Mouse (Mus musculus) c-Kit-negative CD71-positive TER-119-positive erythroid progenitor cells, embryonic 14.5 days (primary cell): ENCODE data around the gene Card19.

ENCODE experiments used
- DNase-seq: peaks from one replicate; pipeline ENCODE4 v3.0.0-alpha.2; 2013; ENCODE audit warnings: low read depth, low spot score

Card19 gene

DNA sequence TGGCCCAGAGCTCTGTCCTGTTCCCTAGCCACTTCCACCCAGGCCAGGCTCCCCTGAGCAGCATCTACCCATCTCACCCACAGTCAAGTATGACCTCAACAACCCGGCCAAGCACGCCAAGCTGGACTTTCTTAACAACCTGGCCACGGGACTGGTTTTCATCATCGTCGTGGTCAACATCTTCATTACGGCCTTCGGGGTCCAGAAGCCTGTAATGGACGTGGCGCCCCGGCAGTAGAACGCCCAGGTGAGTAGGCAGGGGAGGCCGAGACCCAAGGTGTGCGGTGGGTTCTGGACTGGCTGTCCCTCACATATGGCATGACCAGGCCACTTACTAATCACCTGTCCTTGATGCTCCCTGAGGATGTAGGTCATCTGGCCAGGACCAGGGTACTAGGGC, 21.0 kb downstream of the Card19 start:
- no peak for DNase-seq

DNA sequence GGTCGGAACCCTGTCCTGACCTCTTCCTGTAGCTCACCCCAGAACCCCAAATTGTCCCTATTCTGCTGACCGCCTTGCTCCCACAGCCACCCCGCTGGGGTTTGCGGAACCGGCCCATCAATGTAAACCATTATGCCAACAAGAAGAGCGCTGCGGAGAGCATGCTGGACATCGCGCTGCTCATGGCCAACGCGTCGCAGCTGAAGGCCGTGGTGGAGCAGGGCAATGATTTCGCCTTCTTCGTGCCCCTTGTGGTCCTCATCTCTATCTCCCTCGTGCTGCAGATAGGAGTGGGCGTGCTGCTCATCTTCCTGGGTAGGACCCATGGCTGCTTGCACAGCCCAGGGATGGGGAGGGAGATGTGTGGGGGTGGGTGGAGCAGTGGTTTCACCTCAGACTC, 22.2 kb downstream of the Card19 start:
- no peak for DNase-seq

DNA sequence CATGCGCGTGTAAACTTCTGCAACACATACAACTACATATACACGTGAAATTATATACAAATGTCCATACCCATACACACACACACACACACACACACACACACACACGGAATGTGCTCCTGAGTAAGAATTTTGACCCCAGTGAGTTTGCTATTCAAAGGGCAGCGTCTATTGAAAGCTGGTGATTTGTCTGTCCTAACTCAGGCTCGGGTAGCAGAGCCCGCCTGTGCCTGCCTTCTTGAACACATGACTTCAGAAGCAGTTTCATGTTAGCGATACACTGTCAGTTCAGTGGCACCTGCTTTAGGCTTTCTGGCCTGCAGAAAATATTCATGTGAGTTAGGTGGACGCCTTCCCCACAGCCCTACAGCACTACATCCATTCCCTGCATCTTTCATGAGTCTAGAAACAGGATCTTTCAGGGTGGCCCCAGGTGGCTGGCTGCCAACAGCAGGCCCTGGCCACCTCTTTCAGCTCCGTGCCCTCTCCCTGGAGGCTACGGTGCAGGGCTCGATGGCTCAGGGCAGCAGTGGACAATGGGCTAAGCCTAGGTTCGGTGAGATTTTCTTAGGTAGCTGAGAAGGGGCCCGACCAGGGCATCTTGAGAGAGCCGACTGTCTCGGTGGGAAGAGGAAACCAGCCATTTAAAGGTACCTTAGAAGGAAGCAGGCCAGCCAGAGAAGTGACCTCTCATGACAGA, 23.5 kb downstream of the Card19 start:
- no peak for DNase-seq

DNA sequence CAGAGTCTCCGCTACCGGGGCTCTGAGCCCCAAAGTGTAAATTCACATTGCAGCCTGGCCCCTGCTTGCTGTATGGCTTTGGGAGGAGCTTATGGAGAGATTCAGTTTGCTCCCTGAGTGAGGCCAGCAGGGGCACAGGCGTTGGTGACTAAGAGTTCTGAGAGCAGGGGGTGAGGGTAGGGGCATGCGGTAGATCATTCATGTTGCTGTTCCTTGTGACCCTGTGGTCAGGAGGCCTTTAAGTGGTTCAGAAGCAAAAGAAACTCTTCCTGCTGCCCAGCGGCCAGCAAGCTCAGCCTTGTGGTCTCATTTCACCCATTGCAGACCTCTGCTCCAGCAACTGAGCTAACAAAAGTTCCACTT, 24.2 kb downstream of the Card19 start:
- no peak for DNase-seq

DNA sequence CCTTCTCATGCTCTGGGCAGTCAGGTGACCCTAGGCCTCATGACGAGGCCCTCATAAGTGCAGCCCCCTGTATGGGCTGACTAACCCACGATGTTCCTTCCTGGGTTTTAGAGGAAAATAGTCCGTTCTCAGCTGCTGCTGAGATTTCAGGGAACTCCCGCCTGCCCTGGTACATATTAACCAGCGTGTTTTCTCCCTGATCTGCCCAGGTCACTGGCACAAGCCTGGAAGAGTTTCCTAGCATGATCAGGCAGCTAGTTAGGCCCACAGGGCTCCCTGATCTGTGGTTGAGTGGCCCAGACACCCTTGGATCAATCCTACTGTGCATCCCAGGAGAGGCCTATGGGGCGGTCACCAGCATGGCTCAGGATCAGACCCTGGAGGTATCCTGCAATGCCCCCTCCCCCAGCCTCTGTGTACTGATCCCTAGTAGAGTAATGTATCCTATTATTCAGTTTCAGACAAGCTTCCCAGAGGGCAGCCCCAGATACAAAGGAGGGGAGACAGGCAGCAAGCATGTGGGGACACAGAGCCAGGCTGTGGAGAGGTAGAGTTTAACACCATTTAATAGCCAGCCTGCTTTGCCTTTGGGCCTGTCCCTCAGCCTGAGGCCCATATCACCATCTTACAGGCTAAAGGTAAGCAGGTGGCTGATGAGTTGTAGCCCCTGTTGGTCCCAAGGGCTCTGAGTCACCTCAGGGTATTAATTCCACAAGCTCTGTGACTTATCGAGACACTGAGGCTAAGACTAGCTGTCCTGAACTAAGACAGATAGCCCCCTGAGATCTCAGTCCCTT, 24.8 kb downstream of the Card19 start:
- DNase-seq, result no peak

DNA sequence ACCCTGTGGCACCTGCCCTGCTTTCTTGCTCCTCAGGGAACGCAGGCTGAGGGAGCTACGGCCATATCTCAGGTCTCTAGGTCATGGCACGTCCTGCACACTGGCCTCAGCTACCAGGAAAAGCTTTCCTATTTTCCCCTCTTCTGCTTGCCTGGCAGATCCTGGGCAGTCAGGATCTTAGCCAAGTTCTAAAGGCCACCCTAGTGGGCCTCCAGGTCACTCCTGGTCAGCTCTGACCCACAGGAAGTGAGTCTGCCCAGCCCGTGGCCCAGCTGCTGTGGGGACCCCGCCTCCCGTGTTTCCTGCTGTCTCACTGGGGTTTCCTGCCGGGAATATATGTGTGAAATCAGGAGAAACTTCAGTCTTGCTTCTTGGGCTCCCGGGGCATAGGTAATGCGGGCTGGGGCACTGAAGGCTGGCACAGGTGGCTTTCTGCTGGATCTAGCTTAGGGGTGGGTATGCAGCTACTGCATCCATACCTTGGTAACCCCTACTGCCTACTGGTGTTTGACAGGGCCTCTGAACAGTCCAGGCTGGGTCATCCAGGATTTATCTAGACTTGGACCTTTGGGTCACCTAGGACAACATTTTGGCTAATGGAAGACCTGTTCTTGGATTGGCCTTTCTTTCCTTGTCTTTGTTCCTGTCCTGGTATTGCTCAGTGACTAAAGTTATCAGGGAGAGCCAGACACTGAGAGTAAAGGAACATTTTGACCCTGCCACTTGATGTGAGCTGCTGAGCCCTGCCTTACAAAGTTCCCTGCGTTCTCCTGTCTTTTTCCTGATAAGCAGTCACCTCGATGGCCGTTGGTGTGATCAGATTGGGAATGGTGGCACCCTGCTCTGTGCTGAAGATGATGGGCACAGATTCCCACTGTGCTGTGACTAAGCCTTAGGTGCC, 25.6 kb downstream of the Card19 start:
- DNase-seq, result no peak

DNA sequence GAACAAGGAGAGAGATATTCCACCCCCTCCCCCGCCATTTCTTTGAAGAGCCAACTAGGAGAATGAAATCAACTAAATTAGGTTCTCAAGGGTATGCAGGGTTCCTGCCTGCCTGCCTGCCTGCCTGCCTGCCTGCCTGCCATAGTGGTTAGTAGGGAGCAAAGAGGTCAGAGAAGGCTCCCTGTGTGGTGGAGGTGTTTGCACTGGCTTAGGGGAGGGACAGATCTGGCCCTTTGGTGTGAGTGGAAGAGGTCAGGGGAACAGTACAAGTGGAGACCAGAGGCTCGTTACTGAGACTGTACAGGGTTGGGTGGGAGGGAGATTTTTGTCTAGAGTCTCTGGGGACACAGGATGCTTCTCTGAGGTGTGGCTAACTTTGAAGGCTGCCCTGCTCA, 26.9 kb downstream of the Card19 start:
- no peak for DNase-seq

DNA sequence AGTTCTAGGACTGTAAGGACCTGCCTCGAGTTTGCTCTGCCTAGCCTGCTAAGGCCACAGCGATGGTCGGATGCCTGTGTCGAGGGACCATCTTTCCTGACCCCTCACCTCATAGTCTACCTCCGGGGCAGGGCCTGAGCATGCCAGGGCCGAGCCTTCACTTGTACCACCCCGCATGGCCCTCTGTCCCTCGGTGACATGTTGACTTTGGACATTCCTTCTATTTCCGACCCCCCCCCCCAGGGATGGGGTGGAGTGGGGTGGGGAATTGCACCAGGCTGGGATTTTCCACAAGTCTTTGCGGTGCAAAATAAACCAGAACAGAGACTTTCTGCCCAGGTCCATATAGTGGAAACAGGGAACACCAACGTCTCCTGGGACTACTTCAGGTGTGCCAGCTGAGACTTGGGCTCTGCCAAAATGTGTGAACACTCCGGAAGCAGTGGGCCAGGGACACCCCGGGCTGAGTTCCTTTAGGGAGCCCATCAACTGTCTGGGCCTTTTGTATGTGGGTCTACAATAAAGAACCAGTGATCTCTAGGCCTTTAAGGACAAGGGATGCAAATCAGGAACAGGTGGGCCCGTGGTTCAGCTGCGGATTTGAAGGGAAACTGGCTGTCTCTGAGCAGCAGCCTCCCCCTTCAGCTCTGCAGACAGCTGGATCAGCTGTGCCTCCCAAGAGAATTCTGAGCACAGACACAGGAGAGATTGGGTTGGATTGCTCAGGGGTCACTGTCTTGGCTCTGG, 27.4 kb downstream of the Card19 start:
- DNase-seq, result no peak

DNA sequence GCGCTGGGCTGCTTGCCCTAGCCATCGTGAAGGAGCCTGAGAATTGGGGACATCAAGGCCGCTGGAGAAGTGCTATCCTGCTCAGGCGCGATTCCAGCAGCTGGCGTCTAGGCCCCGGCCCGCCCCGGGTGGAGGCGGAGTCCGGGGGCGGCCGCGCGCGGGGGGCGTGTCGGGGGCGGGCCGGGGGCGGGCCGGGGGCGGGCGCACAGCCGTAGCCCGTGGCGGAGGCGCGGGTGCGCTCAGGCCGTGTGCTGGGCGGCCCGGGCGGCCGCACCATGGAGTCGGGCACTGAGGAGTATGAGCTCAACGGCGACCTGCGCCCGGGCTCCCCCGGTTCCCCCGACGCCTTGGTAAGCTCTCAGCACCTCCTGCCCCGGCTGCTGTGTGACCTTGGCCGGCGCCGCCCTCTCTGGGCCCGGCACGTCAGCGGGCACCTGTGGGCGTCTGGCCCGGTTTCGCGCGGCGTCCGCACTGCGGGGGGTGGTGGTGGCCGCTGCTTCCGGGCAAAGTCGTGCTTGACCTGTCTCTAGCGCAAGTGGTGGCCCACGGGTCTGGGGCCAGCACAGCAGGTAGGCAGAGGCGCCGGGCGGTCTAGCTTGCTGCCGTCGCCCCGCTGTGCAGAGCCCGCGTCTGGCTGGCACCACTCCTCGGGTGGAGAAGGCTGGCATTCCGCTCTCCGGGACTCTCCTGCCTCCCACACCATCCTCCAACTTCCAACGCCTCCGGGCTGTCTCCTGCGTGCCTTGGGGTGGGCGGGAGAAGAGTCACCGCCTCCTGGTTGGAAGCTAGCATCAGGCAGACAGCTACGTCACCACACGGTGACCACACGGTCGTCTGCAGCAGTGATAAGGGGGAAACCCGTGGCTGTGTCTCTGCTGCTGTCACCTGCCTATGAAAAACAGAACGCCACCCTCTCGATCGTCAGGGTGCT, 28.3 kb downstream of the Card19 start, which contains the start of gene Ninj1:
Gene Ninj1, plus strand, starts transcription at position 198 of the 931 bp plus-strand sequence.
- DNase-seq, result peak; percentile 22

DNA sequence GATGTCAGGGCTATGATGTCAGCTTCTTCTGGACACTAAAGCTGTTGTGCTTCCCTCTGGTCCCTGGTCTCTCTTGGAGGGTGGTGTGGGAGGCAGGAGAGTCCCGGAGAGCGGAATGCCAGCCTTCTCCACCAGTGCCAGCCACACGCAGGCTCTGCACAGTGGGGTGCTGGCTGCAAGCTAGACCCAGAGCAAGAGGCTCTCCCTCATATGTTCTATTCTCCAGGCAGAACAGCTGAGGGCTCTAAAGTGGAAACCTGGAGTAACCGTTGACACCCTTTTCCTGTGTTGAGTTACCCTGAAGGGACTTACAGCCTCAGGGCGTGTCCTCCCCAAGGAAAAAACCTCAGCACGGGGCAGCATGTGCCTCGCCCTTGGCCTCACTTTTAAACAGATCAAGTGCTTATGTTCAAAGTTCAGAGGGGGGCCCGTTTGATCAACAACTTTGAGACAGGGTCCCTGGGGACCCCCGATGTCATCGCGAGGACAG, 29.0 kb downstream of the Card19 start:
- no peak for DNase-seq

DNA sequence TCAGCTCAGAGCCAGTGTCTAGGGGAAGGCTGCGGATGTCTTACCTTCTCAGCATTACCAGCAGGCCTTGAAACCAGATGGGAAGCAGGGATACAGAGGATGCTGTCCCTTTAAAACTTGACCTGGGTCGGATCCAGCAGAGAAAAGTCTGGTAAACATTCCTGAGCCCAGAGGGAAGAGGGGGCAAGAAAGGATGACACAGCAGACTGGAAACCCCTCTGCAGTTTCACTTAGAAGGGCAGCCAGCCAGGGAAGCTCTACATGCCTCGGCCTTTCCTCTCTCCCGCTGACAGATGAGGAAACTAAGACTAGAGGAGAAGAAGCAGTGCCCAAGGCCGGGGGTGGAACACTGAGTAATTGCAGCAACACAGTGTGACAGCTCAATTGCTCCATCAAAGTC, 32.2 kb downstream of the Card19 start:
- DNase-seq, result no peak

DNA sequence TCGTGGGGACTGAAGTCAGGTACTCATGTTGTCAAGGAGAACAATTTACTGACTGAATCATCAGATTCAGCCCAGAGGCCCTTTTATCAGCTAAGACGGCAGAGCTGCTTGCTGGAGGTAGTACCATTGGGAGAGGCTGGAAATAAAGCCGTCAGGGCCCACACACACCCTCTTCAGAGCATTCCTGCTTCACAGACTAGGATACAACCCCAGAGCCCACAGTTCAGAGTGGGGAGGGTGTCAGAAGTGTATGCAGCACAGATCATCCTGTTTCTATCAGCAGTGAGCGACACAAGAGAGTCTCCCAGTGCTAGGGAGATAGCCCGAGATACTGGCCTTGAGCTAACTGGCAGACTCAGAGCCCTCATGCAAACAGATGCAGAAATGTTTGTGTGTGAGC, 32.7 kb downstream of the Card19 start:
- DNase-seq, result no peak

DNA sequence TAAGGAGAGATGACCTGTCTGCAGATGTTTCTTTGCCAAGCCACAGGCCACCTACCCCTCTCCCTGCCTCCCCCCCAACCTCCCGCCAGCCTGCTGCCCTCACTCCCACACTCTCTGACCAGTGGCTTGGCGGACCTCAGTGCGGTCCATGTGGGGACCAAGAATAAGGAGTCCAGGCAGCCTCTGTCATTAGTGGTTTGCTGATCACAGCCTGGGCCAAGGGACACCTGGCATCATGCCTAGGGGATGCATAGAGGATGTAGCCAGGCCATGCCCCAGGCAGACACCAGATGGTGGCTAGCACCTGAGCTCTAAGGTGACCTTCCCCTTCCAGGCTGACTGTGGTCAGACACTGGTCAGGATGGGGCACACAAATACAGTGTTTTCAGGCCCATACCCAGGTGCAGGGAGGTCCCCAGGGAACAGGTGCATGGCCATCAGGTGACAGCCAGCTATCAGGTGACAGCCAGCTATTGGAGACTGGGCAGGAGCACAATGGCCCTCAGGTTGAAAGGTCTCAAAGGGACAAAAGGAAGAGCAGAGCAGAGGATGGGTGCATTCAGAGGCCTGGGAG, 34.3 kb downstream of the Card19 start:
- DNase-seq, result no peak

DNA sequence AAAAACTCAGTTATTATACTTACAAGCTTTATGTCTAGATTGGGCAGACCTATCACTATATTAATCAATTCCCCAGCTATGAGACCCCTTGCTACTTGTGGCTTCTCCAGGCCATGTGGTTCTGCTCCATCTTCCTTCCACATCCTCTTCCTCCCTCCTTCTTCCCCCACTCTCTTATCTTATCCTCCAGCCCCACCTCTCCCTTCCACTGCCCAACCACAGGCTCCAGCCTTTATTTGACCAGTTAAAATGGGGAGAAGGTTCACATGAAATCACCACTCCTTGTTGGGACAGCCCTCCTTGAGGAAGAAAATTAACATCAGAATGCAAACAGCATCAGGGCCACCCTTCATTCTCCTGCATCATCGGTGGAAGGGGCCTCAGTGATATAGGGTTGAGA, 35.1 kb downstream of the Card19 start:
- no peak for DNase-seq

DNA sequence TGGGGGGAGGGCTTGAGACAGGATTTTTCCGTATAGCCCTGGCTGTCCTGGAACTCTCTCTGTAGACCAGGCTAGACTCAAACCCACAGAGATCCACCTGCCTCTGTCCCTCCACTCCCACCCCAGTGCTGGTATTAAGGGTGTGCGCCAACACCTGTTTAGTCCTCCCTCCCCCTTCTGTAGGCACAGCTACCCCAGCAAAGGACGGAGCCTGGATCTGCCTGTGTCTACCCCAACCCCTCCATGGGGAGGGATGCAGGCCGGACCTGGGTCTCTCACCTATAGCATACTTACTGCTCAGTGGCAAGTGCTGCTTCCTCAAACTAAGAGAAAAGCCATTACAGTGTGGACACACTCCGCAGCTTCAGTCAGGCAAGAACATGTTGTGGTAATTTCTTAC, 35.6 kb downstream of the Card19 start:
- no peak for DNase-seq

DNA sequence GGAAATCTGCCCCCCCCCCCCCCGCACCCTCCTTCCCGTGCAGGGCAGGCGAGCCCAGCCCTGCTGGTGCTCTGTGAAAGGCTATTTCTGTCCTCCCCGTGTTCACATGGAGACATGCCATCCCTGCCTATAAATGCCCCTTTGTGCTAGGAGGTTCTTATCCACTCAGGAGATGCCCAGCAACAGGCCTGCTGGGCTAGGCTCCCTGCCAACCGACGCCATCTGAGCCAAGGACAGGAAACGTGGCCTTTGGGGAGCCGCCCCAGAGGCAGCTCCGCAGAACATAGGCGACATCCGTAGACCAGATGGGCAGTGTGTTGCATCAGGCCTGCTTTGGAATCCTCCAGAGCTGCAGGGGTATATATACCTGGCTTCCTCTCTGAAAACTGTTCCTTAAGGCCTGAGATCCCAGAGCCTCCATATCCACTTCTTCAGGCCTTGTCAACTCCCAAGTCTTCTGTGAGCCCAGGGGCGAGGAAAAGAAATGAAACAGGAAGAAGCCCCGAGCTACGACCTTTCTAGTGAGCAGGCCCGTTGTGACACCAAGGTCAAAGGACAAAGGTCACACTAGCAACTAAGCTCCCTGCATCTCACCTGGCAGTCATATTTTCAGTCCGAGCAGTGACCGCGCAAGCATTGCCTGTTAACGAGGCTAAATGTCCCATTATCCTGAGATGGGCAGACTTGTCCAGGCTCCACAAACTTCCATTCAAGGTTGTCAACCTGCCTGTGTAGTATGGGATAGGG, 36.8 kb downstream of the Card19 start:
- no peak for DNase-seq

DNA sequence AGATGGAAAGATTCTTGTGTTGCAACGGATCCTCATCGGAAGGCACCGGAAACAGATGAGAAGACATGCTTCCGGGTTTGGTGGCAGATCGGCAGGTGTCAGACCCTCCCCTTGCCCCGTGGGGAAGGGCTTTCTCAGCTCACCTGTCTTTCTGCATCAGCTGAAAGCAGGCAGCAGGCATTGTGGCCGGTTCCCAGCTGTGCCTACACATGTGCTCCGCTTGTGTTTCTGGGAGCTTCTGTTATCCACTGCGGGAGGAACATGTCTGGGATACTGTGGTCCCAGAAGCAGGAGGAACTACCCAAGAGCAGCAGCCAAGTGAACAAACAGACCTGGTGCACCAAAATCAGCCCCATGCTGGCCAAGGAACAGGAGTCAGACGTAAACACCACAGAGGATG, 40.3 kb downstream of the Card19 start:
- no peak for DNase-seq

DNA sequence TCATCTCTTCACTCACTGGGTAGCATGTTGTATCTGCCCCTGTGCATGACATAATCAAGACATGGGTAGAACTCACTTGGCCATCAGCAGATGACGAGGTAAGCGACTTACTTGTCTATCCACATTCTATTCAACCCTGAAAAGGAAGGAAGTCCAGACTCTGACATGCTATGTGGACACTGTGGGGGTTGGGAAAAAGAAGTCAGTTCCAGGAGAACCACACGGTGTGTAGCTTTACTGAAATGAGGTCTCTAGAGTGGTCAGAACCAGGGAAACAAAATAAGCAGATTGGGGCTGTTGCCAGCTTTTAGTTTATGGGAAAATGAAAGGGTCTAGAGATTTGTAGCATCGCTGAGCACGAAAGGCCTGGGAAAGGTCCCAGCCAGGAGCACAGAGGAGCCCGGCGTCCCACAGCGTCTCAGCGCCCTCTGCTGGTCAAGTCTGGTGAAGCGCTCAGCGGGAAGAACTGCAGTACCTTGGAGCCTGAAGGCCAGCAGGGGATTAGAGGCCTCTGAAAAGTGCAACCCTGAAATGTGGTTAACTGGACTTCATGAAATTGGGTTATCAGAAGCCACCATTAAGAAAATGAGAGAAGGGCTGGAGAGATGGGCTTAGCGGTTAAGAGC, 42.8 kb downstream of the Card19 start:
- peak; percentile 12 for DNase-seq

DNA sequence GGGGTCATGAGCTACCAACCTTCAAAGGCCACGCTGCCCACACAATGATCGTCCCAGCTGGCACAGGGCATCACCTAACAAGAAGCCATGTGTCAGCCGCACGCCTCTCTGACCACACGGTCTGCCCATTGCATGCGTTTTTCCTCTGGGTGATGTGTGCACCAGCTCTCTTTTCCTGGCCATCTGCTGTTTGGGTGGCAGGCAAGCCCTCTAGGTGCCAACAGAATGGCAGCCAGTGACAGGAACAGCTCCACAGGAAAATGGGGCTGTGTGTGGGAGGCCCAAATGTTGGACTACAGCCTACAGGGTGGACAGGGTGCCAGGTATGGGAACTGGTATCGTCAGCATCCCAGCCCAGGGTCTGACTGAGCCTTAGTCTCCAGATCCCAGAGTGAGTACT, 43.5 kb downstream of the Card19 start:
- no peak for DNase-seq
